Mouse (Mus musculus): Measurements from ENCODE around the gene Igfbp4. TPM values are rescaled to one million over a fixed set of nuclear protein-coding genes. Genes with fewer than 3 reads are reported as not detected.

The Igfbp4 gene
- polyA plus RNA-seq, 1 experiment from 2014 or later = 53.7 TPM

Other genes with a start within 250 kb of the Igfbp4 start
- 24.2 and 26.9 TPM in 2 replicates for gene Msl1, start 245.7 kb upstream of the Igfbp4 start, polyA plus RNA-seq (2014; fragmentation: Nextera tagmentation; extraction: Ambion mirVana)
- 47.9 and 54.1 TPM in 2 replicates for gene Casc3, start 236.3 kb upstream of the Igfbp4 start, polyA plus RNA-seq (2014; fragmentation: Nextera tagmentation; extraction: Ambion mirVana)
- gene Rapgefl1, start 204.5 kb upstream of the Igfbp4 start, polyA plus RNA-seq (2014; fragmentation: Nextera tagmentation; extraction: Ambion mirVana) = 13.9 and 18.6 TPM in 2 replicates
- 5.2 and 5.7 TPM in 2 replicates for gene Wipf2, start 177.6 kb upstream of the Igfbp4 start, polyA plus RNA-seq (2014; fragmentation: Nextera tagmentation; extraction: Ambion mirVana)
- gene Cdc6, start 133.4 kb upstream of the Igfbp4 start, polyA plus RNA-seq (2014; fragmentation: Nextera tagmentation; extraction: Ambion mirVana) = 2.1 and 2.8 TPM in 2 replicates
- 22.1 and 22.3 TPM in 2 replicates for gene Rara, start 113.4 kb upstream of the Igfbp4 start, polyA plus RNA-seq (2014; fragmentation: Nextera tagmentation; extraction: Ambion mirVana)
- 0.89 and 2.2 TPM in 2 replicates for gene Gjd3, start 58.2 kb upstream of the Igfbp4 start, polyA plus RNA-seq (2014; fragmentation: Nextera tagmentation; extraction: Ambion mirVana)
- 18.3 and 24.8 TPM in 2 replicates for gene Top2a, start 17.1 kb upstream of the Igfbp4 start, polyA plus RNA-seq (2014; fragmentation: Nextera tagmentation; extraction: Ambion mirVana)
- 0.28 TPM in 1 of 2 replicates, not detected in the other for gene Tns4, start 48.1 kb downstream of the Igfbp4 start, polyA plus RNA-seq (2014; fragmentation: Nextera tagmentation; extraction: Ambion mirVana)
- not detected in 2 replicates for gene Ccr7, start 113.8 kb downstream of the Igfbp4 start, polyA plus RNA-seq (2014; fragmentation: Nextera tagmentation; extraction: Ambion mirVana)
- 155 and 157 TPM in 2 replicates for gene Smarce1, start 189.8 kb downstream of the Igfbp4 start, polyA plus RNA-seq (2014; fragmentation: Nextera tagmentation; extraction: Ambion mirVana)
- 9.5 and 11.6 TPM in 2 replicates for gene Krt222, start 202.8 kb downstream of the Igfbp4 start, polyA plus RNA-seq (2014; fragmentation: Nextera tagmentation; extraction: Ambion mirVana)
- gene Krt24, start 244.0 kb downstream of the Igfbp4 start, polyA plus RNA-seq (2014; fragmentation: Nextera tagmentation; extraction: Ambion mirVana) = not detected in 2 replicates